Mouse (Mus musculus): ENCODE results near the gene Mapkap1.

DNA sequence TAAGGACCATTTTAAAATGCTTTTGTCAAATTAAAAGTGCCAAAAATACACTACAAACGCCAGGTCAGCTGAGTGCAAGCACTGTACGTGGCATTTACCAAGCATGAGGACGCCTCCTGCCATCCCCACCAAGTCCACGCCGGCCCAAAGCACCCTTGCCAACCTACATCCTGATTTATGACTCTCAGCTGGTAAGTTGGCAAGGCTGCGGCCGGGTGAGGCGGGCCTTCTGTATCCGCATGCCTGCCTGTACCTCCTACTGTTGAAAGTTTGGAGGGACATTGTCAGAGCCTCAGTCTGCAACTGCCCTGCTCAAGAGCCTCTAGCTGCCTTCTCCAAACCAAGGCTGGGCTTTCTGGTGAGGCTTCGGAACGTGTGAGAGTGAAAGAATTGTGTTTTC lies 215.9 kb downstream of the Mapkap1 start:
- TF ChIP-seq CTCF (IDR thresholded peaks at IDR 0.05; ENCODE audit: low read depth) (no peak), EP300 (IDR thresholded peaks at IDR 0.05; ENCODE audit: low read depth) (no peak)
